Mouse (Mus musculus) adrenal gland, adult 10 weeks (tissue): ENCODE data around the gene Sh3bp2. TPM values are rescaled to one million over a fixed set of nuclear protein-coding genes. Genes with fewer than 3 reads are reported as not detected.

ENCODE experiments used
- polyA plus RNA-seq: library from polyadenylated mRNA; stranded (reverse); fragments of 350-450 nt; fragmentation: Illumina TruSeq; extraction: RNeasy Lipid Tissue Mini Kit (QIAGEN cat#74804); gene quantifications from one replicate; pipeline ENCODE4 v1.2.3, GENCODE M21; 2014; ENCODE audit warnings: low read depth, low replicate concordance

The Sh3bp2 gene
- polyA plus RNA-seq = 1.5 TPM

DNA sequence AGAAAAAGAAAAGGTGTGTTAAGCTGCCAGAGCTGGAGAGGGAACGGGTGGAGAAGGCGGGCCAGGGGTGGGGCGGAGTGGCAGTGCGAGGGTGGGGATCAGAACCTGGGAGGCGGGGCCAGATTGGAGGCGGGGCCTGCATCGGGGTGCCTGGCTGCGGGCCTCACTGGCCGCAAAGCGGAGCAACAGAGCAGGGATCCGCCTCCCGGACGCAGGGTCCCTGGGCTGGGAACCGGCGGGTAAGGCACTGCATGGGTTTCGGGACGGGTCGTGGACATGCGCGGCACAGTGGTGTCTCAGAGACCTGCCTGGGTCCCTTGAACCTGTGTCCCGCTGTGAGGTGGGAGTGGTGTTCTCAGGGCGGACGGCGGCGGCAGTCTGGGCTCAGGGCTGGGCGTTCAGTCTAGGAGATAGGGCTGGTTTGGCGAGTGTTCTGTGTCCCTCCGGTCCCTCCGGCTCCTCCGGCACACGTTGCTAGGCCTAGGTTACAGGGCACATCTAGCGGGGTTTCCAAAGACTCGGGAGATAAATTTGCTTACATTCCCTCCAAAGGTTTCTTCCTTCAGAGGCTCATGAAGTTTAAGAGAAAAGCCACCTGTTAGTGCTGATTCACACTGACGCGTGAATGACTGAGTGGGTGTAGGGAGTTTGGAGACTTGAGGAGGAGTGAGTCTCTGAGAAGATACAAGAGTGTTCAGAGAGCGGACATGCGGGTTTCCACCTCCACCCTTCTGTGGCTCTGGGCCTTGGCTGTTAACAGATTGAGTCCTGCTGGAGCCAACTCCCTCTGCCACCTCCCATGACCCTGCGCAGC lies at the start of gene Sh3bp2:
Gene Sh3bp2, plus strand, starts transcription at position 176 of the 814 bp plus-strand sequence.

DNA sequence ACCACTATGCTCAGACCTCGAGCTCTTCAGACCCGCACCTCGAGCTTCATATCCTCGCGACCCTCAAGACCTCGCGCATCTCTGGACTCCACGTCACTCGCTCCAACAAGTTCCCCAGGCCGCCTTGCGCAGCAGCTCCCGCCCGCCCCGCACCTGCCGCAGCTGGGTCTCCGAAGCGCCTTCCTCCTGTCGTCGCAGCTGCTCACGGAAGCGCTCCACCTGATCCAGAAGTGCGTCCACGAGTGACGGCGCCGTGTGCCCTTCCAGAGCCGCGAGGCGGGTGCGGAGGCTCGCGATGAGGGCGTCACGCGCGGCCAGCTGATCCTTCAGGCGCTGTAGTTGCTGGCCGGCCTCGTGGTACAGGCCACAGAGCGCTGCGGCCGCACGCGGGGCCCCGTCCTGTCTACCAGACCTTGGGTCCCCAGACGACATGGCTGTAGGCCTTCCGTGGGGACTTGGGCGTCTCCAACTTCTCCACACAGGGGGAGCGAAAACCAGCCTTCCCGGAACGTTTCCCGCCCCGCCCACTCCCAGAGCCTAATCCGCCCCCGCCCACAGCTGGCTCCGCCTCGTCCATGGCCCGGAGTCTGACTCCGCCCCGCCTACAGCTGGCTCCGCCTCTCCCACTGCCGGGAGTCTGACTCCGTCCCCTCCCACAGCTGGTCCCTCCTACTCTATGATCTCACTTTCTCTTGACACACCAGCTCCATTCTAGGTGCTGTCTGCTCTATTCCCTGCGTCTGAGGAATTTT lies 12.0 kb upstream of the Sh3bp2 start, which contains the start of gene Tnip2:
Gene Tnip2, minus strand, starts transcription at position 526 of the 752 bp plus-strand sequence.

DNA sequence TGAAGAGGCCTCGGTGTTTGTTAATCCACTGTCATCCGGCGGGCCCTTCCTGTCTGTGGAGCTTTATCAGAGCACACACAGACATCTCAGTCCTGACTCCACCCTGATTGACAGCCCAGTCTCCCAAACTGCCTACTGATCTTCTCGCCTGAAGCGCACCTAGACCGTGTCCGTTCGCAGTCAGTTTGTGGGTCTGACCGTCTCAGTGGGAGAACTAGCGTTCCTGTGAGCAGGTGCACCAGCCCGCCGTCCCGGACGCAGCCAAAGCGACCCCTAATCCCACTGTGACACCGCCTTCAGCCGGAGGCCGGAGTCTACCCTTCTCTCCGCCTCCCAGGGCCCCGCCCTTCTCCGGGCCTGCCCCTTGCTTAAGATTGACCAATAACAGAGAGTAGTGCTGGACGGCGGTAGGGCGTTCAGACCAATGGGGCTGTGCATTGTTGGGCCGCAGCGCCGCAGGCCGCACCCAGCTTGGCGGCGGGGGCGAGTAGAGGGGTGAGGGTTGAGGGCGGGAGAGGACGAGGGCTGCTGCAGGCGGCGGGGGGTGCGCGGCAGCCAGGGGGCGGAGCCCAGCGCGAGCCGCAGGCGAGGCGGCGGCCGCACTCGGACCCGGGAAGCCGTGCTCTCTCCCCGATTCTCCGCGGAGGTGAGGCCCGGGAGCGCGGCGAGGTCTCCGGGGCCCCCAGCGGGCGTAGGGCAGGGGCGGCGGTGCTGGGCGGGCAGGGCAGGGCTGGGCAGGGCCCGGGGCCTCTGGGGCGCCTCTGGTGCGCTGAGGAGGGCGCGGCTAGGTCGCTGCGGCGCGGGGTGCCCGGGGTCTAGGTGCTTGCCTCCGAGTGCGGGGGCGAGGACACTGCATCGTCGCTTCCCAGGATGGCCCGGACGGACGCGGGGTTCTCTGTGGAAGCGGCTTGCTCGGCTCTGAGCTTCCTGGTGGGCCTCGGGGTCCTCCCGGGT lies 47.9 kb downstream of the Sh3bp2 start, which contains the start of gene Add1:
Gene Add1, plus strand, starts transcription at position 397 of the 954 bp plus-strand sequence.

Other genes with a start within 250 kb of the Sh3bp2 start
- not detected for gene Zfyve28, start 237.4 kb upstream of the Sh3bp2 start, polyA plus RNA-seq
- not detected for gene Cfap99, start 237.2 kb upstream of the Sh3bp2 start, polyA plus RNA-seq
- gene Rnf4, start 189.5 kb upstream of the Sh3bp2 start, polyA plus RNA-seq = 101 TPM
- gene Fam193a, start 155.9 kb upstream of the Sh3bp2 start, polyA plus RNA-seq = 19.2 TPM
- 6.9 TPM for gene Tnip2, start 11.8 kb upstream of the Sh3bp2 start, polyA plus RNA-seq
- 91.3 TPM for gene Add1, start 47.8 kb downstream of the Sh3bp2 start, polyA plus RNA-seq
- not detected for gene Mfsd10, start 111.4 kb downstream of the Sh3bp2 start, polyA plus RNA-seq
- 35.0 TPM for gene Nop14, start 134.3 kb downstream of the Sh3bp2 start, polyA plus RNA-seq
- 8.3 TPM for gene Grk4, start 134.5 kb downstream of the Sh3bp2 start, polyA plus RNA-seq
- gene Htt, start 235.9 kb downstream of the Sh3bp2 start, polyA plus RNA-seq = 10.9 TPM